Mouse (Mus musculus): ENCODE measurements around the gene Olfr1499. TPM values are rescaled to one million over a fixed set of nuclear protein-coding genes. Genes with fewer than 3 reads are reported as not detected.

Olfr1499 gene
- not detected for total RNA-seq (2023)

DNA sequence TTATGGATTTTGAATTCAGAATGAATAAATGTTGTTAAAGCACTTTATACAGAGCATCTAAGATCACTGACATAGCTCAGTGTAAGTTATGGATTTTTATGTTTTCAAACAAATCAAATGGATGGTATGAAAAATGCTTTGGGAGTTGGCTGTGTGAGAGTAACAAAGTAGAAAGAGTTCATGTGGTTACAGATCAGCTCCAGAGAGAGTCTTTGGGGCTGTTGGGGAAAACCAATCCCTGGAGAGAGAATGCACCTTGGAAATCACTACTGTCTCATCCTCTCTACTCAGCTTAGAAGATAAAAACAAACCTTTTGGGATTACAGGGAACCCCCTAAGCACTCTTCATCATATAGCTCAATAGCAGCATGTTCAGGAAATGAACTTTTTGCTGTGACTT, at the start of gene Olfr1499:
Gene Olfr1499, minus strand, starts transcription at position 101 of the 400 bp plus-strand sequence.

GRCm38 (mm10) chr19:13861495-13861894, 42.2 kb upstream of the Olfr1499 start, which contains the start of gene Olfr1502:
TSS of gene Olfr1502 (plus strand) at chr19:13861795.

GRCm38 (mm10) chr19:13850592-13850991, 31.3 kb upstream of the Olfr1499 start, which contains the start of gene Olfr1501:
TSS of gene Olfr1501 (minus strand) at chr19:13850692.

GRCm38 (mm10) chr19:13830388-13830787, 11.1 kb upstream of the Olfr1499 start, which contains the start of gene Olfr1500:
TSS of gene Olfr1500 (minus strand) at chr19:13830488.

GRCm38 (mm10) chr19:13798102-13798501, 21.1 kb downstream of the Olfr1499 start, which contains the start of gene Olfr1497:
TSS of gene Olfr1497 (minus strand) at chr19:13798202.

DNA sequence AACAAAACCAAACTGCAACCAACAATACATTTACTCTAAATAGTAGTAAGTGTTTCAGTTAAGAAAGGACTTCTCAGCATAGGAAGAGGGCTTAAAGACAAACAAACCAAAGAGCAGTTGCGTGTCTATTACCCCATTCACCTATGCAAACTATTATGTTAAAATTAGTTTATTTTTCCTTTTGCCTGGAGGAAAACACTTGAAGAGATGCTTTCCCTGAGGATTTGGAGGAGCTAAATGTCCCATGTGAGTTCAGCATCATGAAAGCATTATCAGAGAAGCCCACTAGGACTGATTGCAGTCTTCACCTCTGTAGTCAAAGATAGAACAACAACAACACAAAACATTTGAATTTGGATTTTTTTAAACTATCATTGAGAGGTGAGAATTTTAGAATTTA, 41.7 kb downstream of the Olfr1499 start, which contains the start of gene Olfr1496:
Gene Olfr1496, plus strand, starts transcription at position 301 of the 400 bp plus-strand sequence.

DNA sequence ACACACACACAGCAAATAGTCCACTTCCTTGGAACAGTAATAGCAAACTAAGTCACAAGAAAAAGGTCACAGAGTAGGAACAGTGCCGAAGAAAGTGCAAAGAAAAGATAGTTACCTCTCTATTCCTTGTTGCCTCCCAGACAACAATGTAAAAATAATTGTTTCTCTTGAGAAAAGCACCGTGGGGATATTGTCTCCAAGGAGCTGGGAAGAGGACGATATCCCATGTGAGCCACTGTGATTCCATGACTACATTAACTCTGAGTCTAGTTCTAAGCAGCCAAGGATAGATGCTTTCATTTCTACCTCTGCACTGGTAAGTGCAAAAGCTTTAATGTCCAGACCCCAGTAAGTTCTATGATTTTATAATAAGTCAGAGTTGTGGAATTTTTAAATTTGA, 54.9 kb downstream of the Olfr1499 start, which contains the start of gene Olfr1495:
Gene Olfr1495, plus strand, starts transcription at position 301 of the 400 bp plus-strand sequence.

Other genes with a start within 250 kb of the Olfr1499 start
- not detected for gene Olfr1484, start 235.9 kb downstream of the Olfr1499 start, total RNA-seq (2023)
- gene Olfr1487, start 202.1 kb downstream of the Olfr1499 start, total RNA-seq (2023), result not detected
- gene Olfr1489, start 187.8 kb downstream of the Olfr1499 start, total RNA-seq (2023), result not detected
- not detected for gene Olfr1490, start 168.4 kb downstream of the Olfr1499 start, total RNA-seq (2023)
- not detected for gene Olfr1491, start 122.2 kb downstream of the Olfr1499 start, total RNA-seq (2023)
- not detected for gene Olfr1493-ps1, start 96.2 kb downstream of the Olfr1499 start, total RNA-seq (2023)
- not detected for gene Olfr1494, start 79.7 kb downstream of the Olfr1499 start, total RNA-seq (2023)
- gene Olfr1495, start 54.8 kb downstream of the Olfr1499 start, total RNA-seq (2023), result not detected
- gene Olfr1496, start 41.6 kb downstream of the Olfr1499 start, total RNA-seq (2023), result not detected
- not detected for gene Olfr1497, start 21.2 kb downstream of the Olfr1499 start, total RNA-seq (2023)
- gene Olfr1500, start 11.0 kb upstream of the Olfr1499 start, total RNA-seq (2023), result not detected
- not detected for gene Olfr1501, start 31.2 kb upstream of the Olfr1499 start, total RNA-seq (2023)
- not detected for gene Olfr1502, start 42.3 kb upstream of the Olfr1499 start, total RNA-seq (2023)
- not detected for gene Olfr1504, start 78.5 kb upstream of the Olfr1499 start, total RNA-seq (2023)
- not detected for gene Olfr1505, start 94.1 kb upstream of the Olfr1499 start, total RNA-seq (2023)

Data from neutrophil, adult 59 days (primary cell).